Mouse (Mus musculus) c-Kit-positive CD71-positive TER-119-negative erythroid progenitor cells, embryonic 14.5 days (primary cell): ENCODE measurements around the gene Pak3.

Source experiments
- DNase-seq: peaks from one replicate; pipeline ENCODE4 v3.0.0-alpha.2; 2013; ENCODE audit warnings: low read depth

The Pak3 gene

DNA sequence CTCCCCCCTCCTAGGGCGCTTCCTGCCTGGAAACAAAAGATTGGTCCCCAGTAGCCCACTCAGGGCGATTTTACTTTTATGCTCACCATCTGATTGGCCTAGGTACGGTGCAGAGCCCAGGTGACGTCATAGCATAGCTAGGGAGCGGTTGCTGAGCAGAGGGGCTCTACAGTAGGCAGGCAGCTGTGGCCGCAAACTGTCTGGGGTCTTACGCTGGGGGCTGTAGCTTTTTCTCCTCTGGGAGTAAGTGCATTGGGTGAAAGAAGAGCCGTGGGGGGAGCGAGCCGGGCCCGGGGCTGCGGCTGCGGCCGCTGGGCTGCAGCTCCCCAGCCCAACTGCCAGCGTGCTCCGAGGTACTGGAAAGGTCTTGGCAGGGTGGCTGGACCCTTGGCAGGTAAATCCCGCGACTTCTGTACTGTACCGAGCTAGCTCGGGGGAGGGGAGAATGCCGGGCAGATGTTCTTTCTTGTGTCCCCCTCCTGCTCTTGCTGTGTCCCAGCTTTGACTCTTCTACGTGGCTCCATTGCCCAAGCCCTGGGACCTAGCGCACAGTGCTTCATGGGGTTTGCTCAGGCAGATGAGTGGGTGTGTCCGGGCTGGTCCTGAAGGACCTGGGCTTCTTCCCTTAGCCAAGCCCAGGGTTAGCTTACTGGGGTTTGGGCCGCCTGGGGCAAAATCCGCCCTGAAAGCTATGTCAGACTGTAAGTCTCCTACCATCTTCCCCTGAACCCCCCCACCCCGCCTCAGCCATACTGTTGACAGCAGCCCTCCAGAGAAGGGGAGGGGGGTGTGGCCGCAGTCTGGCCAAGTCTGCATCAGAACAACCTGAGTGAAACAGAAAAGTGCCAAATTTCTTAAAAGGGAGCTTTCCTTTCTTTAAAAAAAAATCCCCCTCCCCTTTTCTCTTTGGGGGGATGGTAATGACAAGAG, 146.1 kb downstream of the Pak3 start:
- no peak for DNase-seq

- no peak for DNase-seq
These were observed 147.4 kb downstream of the Pak3 start for GRCm38 (mm10) chrX:143665771-143666170.

DNA sequence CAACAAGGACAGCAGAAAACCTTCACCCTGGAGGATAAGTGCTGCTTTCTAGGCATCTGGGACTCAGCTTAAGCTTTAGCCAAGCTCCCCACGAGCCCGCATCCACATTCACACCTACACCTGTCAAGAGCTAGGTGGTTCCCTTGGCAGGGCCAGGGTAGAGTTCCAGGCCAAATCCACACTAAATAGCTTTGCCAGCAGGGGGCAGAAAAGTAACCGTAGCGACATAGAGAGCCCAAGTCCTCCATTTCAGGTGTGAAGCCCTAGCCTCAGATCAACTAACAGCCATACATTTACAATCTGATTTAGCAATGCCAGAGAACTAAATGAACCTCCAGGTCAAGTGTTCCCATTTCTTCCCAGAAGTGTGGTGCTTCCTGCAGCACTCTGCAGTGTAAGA, 148.6 kb downstream of the Pak3 start:
- no peak for DNase-seq

GRCm38 (mm10) chrX:143668242-143668641, 149.9 kb downstream of the Pak3 start:
- no peak for DNase-seq

DNA sequence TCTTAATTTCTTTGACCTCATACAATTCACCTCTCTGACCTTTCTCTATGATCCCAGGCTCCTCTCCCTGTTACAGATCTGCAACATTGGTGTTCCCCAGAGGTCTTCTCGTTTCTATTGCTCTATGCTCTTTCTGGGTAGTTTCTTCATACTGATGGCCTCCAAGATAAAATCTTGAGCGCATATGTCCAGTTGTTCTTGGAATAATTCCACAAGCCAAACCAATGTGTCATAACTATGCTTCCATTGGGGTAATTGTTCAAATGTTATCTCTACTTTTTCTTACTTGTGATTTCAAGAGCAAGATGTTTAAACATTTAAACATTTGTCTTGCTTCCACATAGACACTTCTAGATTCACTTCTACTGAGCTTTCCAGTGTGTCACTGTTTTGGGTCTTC, 160.2 kb downstream of the Pak3 start:
- DNase-seq = no peak

GRCm38 (mm10) chrX:143722250-143722649, 203.9 kb downstream of the Pak3 start:
- DNase-seq = no peak

DNA sequence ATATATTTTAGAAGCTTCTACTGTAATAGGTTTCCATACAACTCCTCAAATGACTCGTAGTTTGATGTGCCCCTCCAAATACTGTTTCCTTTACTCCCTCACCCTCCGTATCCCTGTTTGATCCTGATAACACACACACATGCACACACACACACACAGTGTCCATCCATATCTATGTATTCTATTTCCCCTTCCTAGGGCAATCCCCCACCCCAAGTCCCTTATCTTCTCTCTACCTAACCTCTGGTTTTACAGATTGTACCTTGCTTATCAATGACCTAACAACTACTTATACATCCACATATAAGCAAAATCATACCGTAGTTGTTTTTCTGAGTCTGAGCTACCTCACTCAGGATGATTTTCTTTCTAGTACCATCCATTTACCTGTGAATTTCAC, 207.0 kb downstream of the Pak3 start:
- DNase-seq = no peak

DNA sequence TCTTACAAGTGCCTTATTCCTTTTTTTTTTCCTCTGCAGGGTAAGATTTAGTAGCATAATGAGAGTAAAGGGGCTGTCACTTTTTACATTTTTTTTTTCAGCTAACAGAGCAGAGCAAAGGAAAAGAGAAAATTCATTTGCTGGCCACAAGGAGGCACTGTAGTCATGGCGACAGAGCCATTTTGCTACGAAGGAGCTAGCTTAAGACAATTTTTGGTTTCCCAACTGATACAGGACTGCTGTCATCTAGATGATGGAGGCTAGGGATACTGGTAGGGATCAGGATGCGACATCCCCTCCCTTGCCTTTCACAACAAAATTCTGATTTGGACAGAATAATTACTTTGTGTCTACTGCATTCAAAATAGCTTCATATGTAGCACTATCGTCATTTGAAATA, 217.6 kb downstream of the Pak3 start:
- no peak for DNase-seq

GRCm38 (mm10) chrX:143739171-143739570, 220.8 kb downstream of the Pak3 start:
- DNase-seq = no peak

DNA sequence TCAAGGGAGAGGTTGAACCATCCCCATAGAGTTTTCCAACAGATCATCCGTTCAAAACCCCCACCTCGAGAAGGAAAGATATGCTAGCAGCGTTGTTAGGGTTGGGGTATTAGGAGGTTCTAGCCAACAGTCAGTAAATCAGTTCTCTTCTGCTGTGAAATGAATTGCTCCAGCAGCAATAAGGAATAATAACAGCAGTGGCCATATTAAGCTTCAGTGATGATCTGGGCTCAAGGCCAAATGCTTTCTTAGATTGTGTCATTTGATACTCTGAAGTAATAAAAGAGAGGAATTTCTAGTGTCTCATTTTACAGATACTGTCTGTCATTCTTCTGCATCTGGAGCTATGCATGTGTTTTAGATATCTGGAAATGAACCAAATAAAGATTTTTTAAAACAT, 244.2 kb downstream of the Pak3 start:
- no peak for DNase-seq

DNA sequence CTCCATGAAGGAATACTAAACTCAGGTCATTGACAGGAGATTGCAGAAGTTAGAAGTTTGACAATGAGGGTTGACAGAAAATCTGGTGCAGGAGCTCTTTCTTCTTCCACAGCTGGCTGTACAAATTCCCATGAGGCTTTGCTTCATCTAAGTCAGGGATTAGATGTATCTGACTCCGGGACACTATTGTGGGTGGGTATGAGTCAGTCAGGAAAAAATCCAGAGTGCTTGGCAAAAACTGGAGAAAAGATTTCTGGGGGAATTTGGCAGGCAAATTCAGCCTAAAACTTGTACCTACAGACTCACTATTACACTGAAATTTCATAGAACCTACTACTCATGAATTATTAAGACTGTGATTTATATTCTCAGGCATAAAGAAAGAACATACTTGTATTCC, 297.6 kb downstream of the Pak3 start:
- DNase-seq = no peak

- no peak for DNase-seq
These were observed 300.6 kb downstream of the Pak3 start for GRCm38 (mm10) chrX:143818961-143819360.

- DNase-seq = no peak
These were observed 308.1 kb downstream of the Pak3 start for GRCm38 (mm10) chrX:143826521-143826920.

DNA sequence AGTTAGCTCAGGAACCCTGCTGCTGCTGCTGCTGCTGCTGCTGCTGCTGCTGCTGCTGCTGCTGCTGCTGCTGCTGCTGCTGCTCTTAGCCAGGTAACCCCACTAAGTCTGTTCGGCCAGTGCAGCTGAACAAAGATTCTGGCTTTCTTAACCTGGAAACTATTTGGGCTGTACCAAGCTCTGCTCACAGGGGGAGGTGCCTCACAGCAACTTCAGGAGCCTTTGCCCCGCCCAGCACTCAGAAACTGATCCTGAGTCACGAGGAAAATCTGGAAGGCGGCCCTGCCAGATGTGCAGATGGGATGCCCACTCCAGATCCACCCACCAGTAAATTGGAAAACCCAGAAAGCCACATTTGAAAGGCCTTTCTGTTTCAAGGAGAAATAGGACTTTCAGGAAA, 308.8 kb downstream of the Pak3 start, which contains the start of gene Capn6:
Capn6 (minus strand) TSS at position 203 of the 400 bp plus-strand sequence.
- no peak for DNase-seq

- DNase-seq = no peak
These were observed 328.2 kb downstream of the Pak3 start for GRCm38 (mm10) chrX:143846637-143847036.
